Mouse (Mus musculus) ES-E14 (cell line): ENCODE data around the gene Gm10778. TPM values are rescaled to one million over a fixed set of nuclear protein-coding genes. Genes with fewer than 3 reads are reported as not detected.

Experiments used
- DNase-seq: peaks from one replicate; pipeline ENCODE4 v3.0.0-alpha.2; 2013; ENCODE audit warnings: low read depth, low spot score
- H3K27ac ChIP-seq: 2 replicates; pipeline ENCODE4 v1.5.1; 2012; ENCODE audit warnings: low read depth, mild to moderate bottlenecking, low read length, moderate library complexity, mixed read lengths; ENCODE audit not compliant: poor library complexity, insufficient read depth, severe bottlenecking
- H3K36me3 ChIP-seq: 2 replicates; pipeline ENCODE4 v1.6.1; 2012; ENCODE audit warnings: mild to moderate bottlenecking, low read length, moderate library complexity, mixed read lengths; ENCODE audit not compliant: control insufficient read depth, poor library complexity, insufficient read depth, severe bottlenecking
- H3K4me1 ChIP-seq, 2 experiments: fragments of 150-350 bp in 1 of 2; sonication (generic) in 1 of 2; 2 replicates each; pipeline ENCODE4 v1.6.1; 2012; ENCODE audit warnings: low read length in 2 of 2, mild to moderate bottlenecking in 1 of 2, mixed read lengths in 1 of 2; ENCODE audit not compliant: control insufficient read depth in 2 of 2, insufficient read depth in 2 of 2, poor library complexity in 1 of 2
- H3K4me3 ChIP-seq, 2 experiments: fragments of 150-350 bp in 1 of 2; sonication (generic) in 1 of 2; 2 replicates each; pipeline ENCODE4 v1.5.1; 2012; ENCODE audit warnings: low read length in 2 of 2, low read depth in 1 of 2, mild to moderate bottlenecking in 1 of 2, mixed read lengths in 1 of 2; ENCODE audit not compliant: insufficient read depth in 1 of 2, poor library complexity in 1 of 2, severe bottlenecking in 1 of 2
- H3K9ac ChIP-seq: 2 replicates; pipeline ENCODE4 v1.6.1; 2012; ENCODE audit warnings: low read depth, mild to moderate bottlenecking, low read length, mixed read lengths; ENCODE audit not compliant: poor library complexity, insufficient read depth, severe bottlenecking
- H3K9me3 ChIP-seq: fragments of 150-350 bp; sonication (generic); 2 replicates; pipeline ENCODE4 v1.6.1; 2012; ENCODE audit warnings: low read depth, mild to moderate bottlenecking, low read length; ENCODE audit not compliant: control insufficient read depth, insufficient read depth
- CHD2 ChIP-seq: IDR thresholded peaks from 2 replicates; pipeline ENCODE4 v1.6.1; 2014; ENCODE audit warnings: mild to moderate bottlenecking, low read depth, low read length, inconsistent platforms
- HCFC1 ChIP-seq: IDR thresholded peaks from 2 replicates; pipeline ENCODE4 v1.6.1; 2012; ENCODE audit warnings: low read length, inconsistent platforms, borderline replicate concordance; ENCODE audit not compliant: insufficient read depth
- MAFK ChIP-seq: IDR thresholded peaks from 2 replicates; pipeline ENCODE4 v1.6.1; 2014; ENCODE audit warnings: mild to moderate bottlenecking, low read depth, low read length, inconsistent platforms; ENCODE audit not compliant: insufficient read depth
- ZC3H11A ChIP-seq: IDR thresholded peaks from 2 replicates; pipeline ENCODE4 v1.6.1; 2012; ENCODE audit warnings: low read depth, mild to moderate bottlenecking, inconsistent platforms, low read length, borderline replicate concordance
- ZNF384 ChIP-seq: IDR thresholded peaks from 2 replicates; pipeline ENCODE4 v1.6.1; 2012; ENCODE audit warnings: low read depth, low read length, inconsistent platforms
- in situ Hi-C, 2 experiments: fragments of 600-800 bp; cut with MboI; formaldehyde crosslinking; loops; one replicate each; pipeline ENCODE4 v1.15.1; 2025; ENCODE audit warnings: low sequenced_read_pairs in 2 of 2, inconsistent platforms in 1 of 2; ENCODE audit not compliant: unreplicated experiment in 2 of 2
- total RNA-seq: library from RNA; depleted of rRNA; stranded (reverse); fragments of 300-350 nt; gene quantifications from 2 replicates; pipeline ENCODE4 v1.2.3, GENCODE M21; 2012

Gm10778 gene
- total RNA-seq, 1 experiment, result 5.3 TPM

GRCm38 (mm10) chr10:81605666-81605973 is 43.2 kb upstream of the Gm10778 start:
- Histone ChIP-seq H3K4me1 (peaks cover 0 to 11% of the 10 kb centered on the region in 2 experiments; a peak in 2 of 4 replicates), H3K4me3 (peak overlapping the region; percentile 52 to 71), H3K27ac (no peak overlapping the region), H3K9ac (peak overlapping the region; percentile 63; the same call in 1 of the 2 replicates), H3K9me3 (no peaks in the 10 kb centered on the region), H3K36me3 (peaks cover 4% of the 10 kb centered on the region; the same call in 1 of the 2 replicates)
- in situ Hi-C loops, result no loop called here
- no peak for TF ChIP-seq ZNF384
- no peak for TF ChIP-seq CHD2
- TF ChIP-seq ZC3H11A, result no peak
- no peak for TF ChIP-seq MAFK
- TF ChIP-seq HCFC1, result no peak
- no peak for DNase-seq

- Histone ChIP-seq H3K4me3 (peak within 1 kb of the TSS; percentile 71 to 72), H3K36me3 (peaks cover 4% of the 10 kb centered on the region; the same call in 1 of the 2 replicates), H3K9me3 (no peaks in the 10 kb centered on the region), H3K9ac (peak within 1 kb of the TSS; percentile 85), H3K4me1 (peaks cover 0 to 11% of the 10 kb centered on the region in 2 experiments; a peak in 1 of 4 replicates), H3K27ac (peak within 1 kb of the TSS; percentile 89)
- TF ChIP-seq ZC3H11A (no peak), ZNF384 (peak; percentile 77), HCFC1 (peak; percentile 38; the same call in 1 of the 2 replicates), CHD2 (peak; percentile 78)
- in situ Hi-C loops, result no loop called here
- peak; percentile 95 for DNase-seq
Observed at GRCm38 (mm10) chr10:81605974-81606751, 42.7 kb upstream of the Gm10778 start, which contains the start of gene BC025920. Gene BC025920 (plus strand): TSS chr10:81606270.

- Histone ChIP-seq H3K36me3 (peaks cover 4% of the 10 kb centered on the region; the same call in 1 of the 2 replicates), H3K27ac (no peak overlapping the region), H3K9ac (no peak overlapping the region), H3K9me3 (no peaks in the 10 kb centered on the region), H3K4me1 (peaks cover 0 to 16% of the 10 kb centered on the region in 2 experiments; a peak in 1 of 4 replicates), H3K4me3 (no peak overlapping the region)
- TF ChIP-seq ZC3H11A, result no peak
- TF ChIP-seq MAFK, result no peak
- no peak for TF ChIP-seq HCFC1
- TF ChIP-seq ZNF384, result no peak
- TF ChIP-seq CHD2, result no peak
- no peak for DNase-seq
- in situ Hi-C loops, result no loop called here
Observed at GRCm38 (mm10) chr10:81608308-81608707, 40.6 kb upstream of the Gm10778 start.

GRCm38 (mm10) chr10:81612779-81613178 is 36.1 kb upstream of the Gm10778 start:
- peaks cover 3% of the 10 kb centered on the region; the same call in 1 of the 2 replicates for H3K36me3 ChIP-seq
- H3K9ac ChIP-seq, result peak overlapping the region; percentile 41; the same call in 1 of the 2 replicates
- peaks cover 7 to 30% of the 10 kb centered on the region in 2 experiments for H3K4me1 ChIP-seq
- no peaks in the 10 kb centered on the region for H3K9me3 ChIP-seq
- H3K4me3 ChIP-seq, result no peak overlapping the region
- no peak overlapping the region for H3K27ac ChIP-seq
- peak; percentile 77 for TF ChIP-seq MAFK
- no peak for TF ChIP-seq CHD2
- in situ Hi-C loops, result no loop called here
- no peak for DNase-seq
